Mouse (Mus musculus) hindbrain, postnatal 0 days (tissue): ENCODE data around the gene Apba1. TPM values are rescaled to one million over a fixed set of nuclear protein-coding genes. Genes with fewer than 3 reads are reported as not detected.

Experiments used
- ATAC-seq: fragments of 200-750 bp; cut with Nextera tagmentation; 2 replicates; pipeline ENCODE4 v1.8.0; 2017; ENCODE audit warnings: mild to moderate bottlenecking, moderate TSS enrichment, moderate library complexity
- DNase-seq: peaks from one replicate; pipeline ENCODE4 v3.0.0-alpha.2; 2015; ENCODE audit warnings: low spot score
- H3K27ac ChIP-seq: fragments of 300-500 bp; sonication (generic); 2 replicates; pipeline ENCODE4 v1.5.1; 2014; ENCODE audit warnings: mild to moderate bottlenecking
- H3K27me3 ChIP-seq: fragments of 300-500 bp; sonication (generic); 2 replicates; pipeline ENCODE4 v1.6.1; 2014; ENCODE audit warnings: low read length, mixed read lengths; ENCODE audit not compliant: insufficient read depth
- H3K36me3 ChIP-seq: fragments of 300-500 bp; sonication (generic); 2 replicates; pipeline ENCODE4 v1.6.1; 2014; ENCODE audit warnings: low read length, mixed read lengths; ENCODE audit not compliant: insufficient read depth
- H3K4me1 ChIP-seq: fragments of 300-500 bp; sonication (generic); 2 replicates; pipeline ENCODE4 v1.6.1; 2014; ENCODE audit warnings: antibody characterized with exemption, low read length, mixed read lengths; ENCODE audit not compliant: insufficient read depth
- H3K4me2 ChIP-seq: fragments of 300-500 bp; sonication (generic); 2 replicates; pipeline ENCODE4 v1.6.1; 2014; ENCODE audit warnings: low read depth, mild to moderate bottlenecking, low read length, moderate library complexity, mixed read lengths
- H3K4me3 ChIP-seq: fragments of 300-500 bp; sonication (generic); 2 replicates; pipeline ENCODE4 v1.5.1; 2014; ENCODE audit warnings: low read length
- H3K9ac ChIP-seq: fragments of 300-500 bp; sonication (generic); replicated peaks from 2 replicates; pipeline ENCODE4 v1.6.1; 2014; ENCODE audit warnings: mild to moderate bottlenecking, low read length, moderate library complexity, mixed read lengths
- H3K9me3 ChIP-seq: fragments of 300-500 bp; sonication (generic); 2 replicates; pipeline ENCODE4 v1.6.1; 2016; ENCODE audit warnings: low read length, mixed read lengths
- CTCF ChIP-seq: IDR thresholded peaks from 2 replicates; pipeline ENCODE4 v1.5.1; 2016; ENCODE audit warnings: antibody characterized with exemption, control low read depth, low read depth
- WGBS: fragments of 180-500 bp; shearing (Covaris S2); extraction: QIAGEN DNeasy Blood & Tissue Kit; methylation state at CpG from one replicate; pipeline ENCODE4 v1.1.7; 2014; 5-methylcytosine and 5-hydroxymethylcytosine counted together
- polyA plus RNA-seq: library from polyadenylated mRNA; unstranded; fragments of >200 nt; fragmentation: Nextera tagmentation; extraction: Ambion mirVana; gene quantifications from 2 replicates; pipeline ENCODE4 v1.2.1, GENCODE M21; 2015
- total RNA-seq: library from RNA; depleted of rRNA; stranded (reverse); fragments of >200 nt; gene quantifications from 2 replicates; pipeline ENCODE4 v1.2.3, GENCODE M21; 2014

Apba1 gene
- total and polyA plus RNA-seq, 2 experiments from 2014 or later: 15.5 to 173 TPM

DNA sequence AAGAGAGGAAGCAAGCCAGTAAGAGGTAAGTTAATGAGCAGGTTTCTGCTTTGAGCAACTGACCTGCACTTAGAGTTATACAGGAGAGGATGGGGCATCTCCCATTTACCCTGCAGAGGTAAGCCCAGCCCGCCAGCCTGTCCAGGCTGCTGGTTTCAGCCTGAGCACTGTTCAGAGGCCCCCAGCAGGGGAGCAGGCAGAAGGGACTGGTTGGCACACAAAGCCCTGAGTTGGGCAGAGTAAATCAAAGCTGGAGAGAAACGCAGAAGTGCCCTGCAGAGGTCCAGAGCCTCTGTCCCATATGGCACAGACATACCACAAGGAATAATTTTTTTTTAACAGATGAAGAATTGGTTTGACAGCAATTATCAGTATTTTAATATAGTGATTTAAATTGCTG is 5.4 kb downstream of the Apba1 start:
- Histone ChIP-seq H3K4me1 (peaks cover 22% of the 10 kb centered on the region), H3K9ac (no peak overlapping the region), H3K9me3 (no peaks in the 10 kb centered on the region), H3K4me3 (no peak overlapping the region), H3K27ac (peak overlapping the region; percentile 46; the same call in 1 of the 2 replicates), H3K4me2 (0 out of 2 replicates have a peak overlapping the region, but pooled peaks have one; percentile 8), H3K27me3 (no peaks in the 10 kb centered on the region), H3K36me3 (no peaks in the 10 kb centered on the region)
- peak; percentile 39 for DNase-seq
- TF ChIP-seq CTCF: no peak
- no peak for ATAC-seq
- 30% methylated on average over 2 of the region's 2 CpGs for WGBS

DNA sequence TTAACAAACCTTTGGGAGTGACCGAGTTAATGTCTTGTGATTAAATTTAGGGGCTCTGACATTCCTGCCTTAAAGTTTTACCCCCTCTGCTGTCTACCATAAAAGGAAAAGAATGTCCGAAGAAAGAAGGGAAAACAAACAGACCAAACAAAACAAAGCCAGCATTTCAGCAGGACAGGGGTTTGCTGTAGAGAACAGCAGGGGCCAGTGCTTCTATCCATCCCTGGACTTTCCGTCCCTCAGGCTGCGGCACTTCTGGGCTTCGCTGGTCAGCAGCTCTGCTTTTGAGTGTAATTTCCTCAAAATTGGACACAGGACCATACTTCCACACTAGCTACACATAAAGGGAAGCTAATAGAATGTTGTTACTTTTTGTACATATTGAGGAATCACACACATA is 10.2 kb downstream of the Apba1 start:
- Histone ChIP-seq H3K9me3 (no peaks in the 10 kb centered on the region), H3K27ac (no peak overlapping the region), H3K4me1 (peaks cover 20% of the 10 kb centered on the region), H3K36me3 (peaks cover 3% of the 10 kb centered on the region; the same call in 1 of the 2 replicates), H3K4me3 (no peak overlapping the region), H3K9ac (no peak overlapping the region), H3K4me2 (no peak overlapping the region), H3K27me3 (no peaks in the 10 kb centered on the region)
- 40% methylated on average over 5 of the region's 5 CpGs for WGBS
- no peak for DNase-seq
- TF ChIP-seq CTCF: no peak
- ATAC-seq: no peak

DNA sequence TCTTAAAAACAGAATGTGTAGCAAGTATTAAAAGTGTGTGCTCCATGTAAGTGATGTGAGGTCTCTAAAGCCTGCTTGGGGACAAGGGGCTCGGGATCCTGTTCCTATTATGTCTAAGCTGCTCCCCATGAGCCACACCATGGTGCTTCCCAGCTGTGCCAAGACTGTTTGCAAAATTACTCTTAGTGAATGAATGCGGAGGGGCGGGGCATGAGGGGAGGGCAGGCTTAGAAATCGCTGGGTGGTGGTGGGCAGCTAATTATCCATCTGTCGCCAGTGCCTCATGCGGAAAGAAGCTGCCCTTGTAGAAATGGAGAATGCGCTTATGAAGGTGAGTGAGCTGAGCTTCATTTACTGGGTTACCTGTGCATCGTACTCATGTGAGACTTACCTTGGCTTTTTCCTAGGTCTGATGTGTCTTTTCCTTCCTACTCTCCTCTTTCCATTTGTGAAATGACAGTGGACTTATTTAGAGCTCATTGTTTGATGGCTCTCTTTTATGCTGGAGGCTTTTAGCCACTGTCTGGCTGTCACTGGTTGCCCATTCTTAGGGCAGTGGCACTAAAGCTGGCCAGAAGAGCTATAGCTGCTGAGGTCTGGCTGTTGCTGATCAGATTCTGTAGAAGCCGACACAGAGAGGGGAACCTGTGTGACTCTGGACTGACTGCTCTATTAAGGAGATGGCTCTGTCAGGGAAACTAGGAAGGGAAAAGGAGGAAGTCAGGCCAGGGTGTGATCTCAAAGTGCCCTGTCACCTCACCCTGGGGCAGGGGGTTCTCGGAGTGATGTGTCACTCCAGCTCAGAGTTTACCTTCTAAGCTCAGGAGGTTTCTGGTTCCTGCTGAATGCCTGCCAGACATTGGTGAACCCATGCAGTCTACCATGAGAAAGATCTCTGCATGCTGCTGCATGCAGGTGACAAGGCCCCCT is 12.1 kb downstream of the Apba1 start:
- H3K9ac ChIP-seq: no peak overlapping the region
- DNase-seq: peak; percentile 73
- no peak overlapping the region for H3K4me3 ChIP-seq
- peak overlapping the region; percentile 65 for H3K27ac ChIP-seq
- peaks cover 9% of the 10 kb centered on the region; the same call in 1 of the 2 replicates for H3K4me1 ChIP-seq
- peak overlapping the region; percentile 19 for H3K4me2 ChIP-seq
- no peaks in the 10 kb centered on the region for H3K27me3 ChIP-seq
- H3K36me3 ChIP-seq: peaks cover 3% of the 10 kb centered on the region; the same call in 1 of the 2 replicates
- no peak for TF ChIP-seq CTCF
- peak; percentile 65 for ATAC-seq
- H3K9me3 ChIP-seq: no peaks in the 10 kb centered on the region
- 17% methylated on average over 10 of the region's 10 CpGs for WGBS

DNA sequence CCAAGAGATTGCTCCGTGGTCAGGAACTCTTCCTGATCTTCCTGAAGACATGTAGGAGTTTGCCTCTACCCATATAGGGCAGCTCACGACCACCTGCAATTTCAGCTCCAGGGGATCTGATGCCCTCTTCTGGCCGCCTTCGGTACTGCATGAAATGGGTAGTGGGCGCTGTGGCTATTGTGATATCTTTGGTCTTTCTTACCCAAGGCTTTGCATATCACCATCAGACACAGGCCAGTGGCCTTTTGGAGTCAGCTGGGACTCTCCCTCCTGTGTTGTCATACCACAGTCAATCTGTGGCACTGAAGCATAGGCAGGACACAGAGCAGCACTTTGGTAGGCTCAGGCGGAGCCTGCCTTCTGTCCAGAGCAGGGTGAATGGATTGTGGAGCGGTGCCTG is 13.3 kb downstream of the Apba1 start:
- H3K4me2 ChIP-seq: no peak overlapping the region
- H3K36me3 ChIP-seq: peaks cover 3% of the 10 kb centered on the region; the same call in 1 of the 2 replicates
- no peaks in the 10 kb centered on the region for H3K27me3 ChIP-seq
- H3K9me3 ChIP-seq: no peaks in the 10 kb centered on the region
- H3K4me1 ChIP-seq: peaks cover 9% of the 10 kb centered on the region; the same call in 1 of the 2 replicates
- no peak overlapping the region for H3K27ac ChIP-seq
- TF ChIP-seq CTCF: peak; percentile 60
- ATAC-seq (no peak), DNase-seq (no peak)
- 76% methylated on average over 7 of the region's 7 CpGs for WGBS
- H3K4me3 ChIP-seq: no peak overlapping the region
- no peak overlapping the region for H3K9ac ChIP-seq

DNA sequence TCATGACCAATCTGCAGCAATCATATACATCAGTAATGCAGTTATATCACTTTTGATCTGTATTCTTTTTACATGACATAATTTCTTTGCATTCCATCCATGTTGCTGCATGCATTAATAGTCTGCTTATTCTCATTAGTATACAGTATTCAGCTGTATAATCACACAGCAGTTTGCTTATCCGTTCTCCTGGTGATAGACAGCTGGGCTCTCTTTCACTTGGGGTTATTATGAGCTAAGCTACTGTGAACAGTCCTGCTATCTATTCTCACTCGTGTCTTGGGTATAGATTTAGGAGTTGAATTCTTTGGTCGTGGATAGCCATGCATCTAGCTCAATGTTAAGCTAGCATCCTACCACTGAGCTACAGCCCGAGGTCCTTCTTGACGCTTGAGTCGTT is 16.7 kb downstream of the Apba1 start:
- peaks cover 3% of the 10 kb centered on the region; the same call in 1 of the 2 replicates for H3K36me3 ChIP-seq
- H3K4me1 ChIP-seq: peaks cover 9% of the 10 kb centered on the region; the same call in 1 of the 2 replicates
- no peak for TF ChIP-seq CTCF
- H3K27me3 ChIP-seq: no peaks in the 10 kb centered on the region
- no peak overlapping the region for H3K4me2 ChIP-seq
- H3K4me3 ChIP-seq: no peak overlapping the region
- no peak overlapping the region for H3K9ac ChIP-seq
- DNase-seq: no peak
- no peaks in the 10 kb centered on the region for H3K9me3 ChIP-seq
- ATAC-seq: no peak
- no peak overlapping the region for H3K27ac ChIP-seq
- WGBS: 69% methylated on average over 6 of the region's 6 CpGs

DNA sequence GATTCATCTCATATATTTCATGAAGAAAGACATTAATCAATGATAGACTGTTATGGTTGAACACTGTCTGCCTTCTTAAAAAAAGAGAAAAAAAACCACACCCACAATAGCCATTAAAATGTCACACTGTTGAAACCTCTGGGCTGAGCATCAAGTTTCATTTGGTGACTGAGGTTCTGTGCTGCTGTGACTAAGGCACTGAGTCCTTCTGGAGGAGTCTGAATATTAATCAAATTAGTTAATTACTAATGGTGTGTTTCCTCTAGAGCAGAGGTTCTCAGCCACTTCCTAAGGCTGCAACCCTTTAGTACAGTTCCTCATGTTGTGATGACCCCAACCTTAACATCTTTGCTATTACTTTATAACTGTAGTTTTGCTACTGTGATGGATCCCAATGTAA is 20.4 kb downstream of the Apba1 start:
- no peaks in the 10 kb centered on the region for H3K36me3 ChIP-seq
- no peaks in the 10 kb centered on the region for H3K27me3 ChIP-seq
- H3K27ac ChIP-seq: no peak overlapping the region
- no peak overlapping the region for H3K4me2 ChIP-seq
- no peak overlapping the region for H3K9ac ChIP-seq
- peaks cover 5% of the 10 kb centered on the region; the same call in 1 of the 2 replicates for H3K4me1 ChIP-seq
- TF ChIP-seq CTCF: no peak
- DNase-seq (no peak), ATAC-seq (no peak)
- H3K4me3 ChIP-seq: no peak overlapping the region
- no peaks in the 10 kb centered on the region for H3K9me3 ChIP-seq

DNA sequence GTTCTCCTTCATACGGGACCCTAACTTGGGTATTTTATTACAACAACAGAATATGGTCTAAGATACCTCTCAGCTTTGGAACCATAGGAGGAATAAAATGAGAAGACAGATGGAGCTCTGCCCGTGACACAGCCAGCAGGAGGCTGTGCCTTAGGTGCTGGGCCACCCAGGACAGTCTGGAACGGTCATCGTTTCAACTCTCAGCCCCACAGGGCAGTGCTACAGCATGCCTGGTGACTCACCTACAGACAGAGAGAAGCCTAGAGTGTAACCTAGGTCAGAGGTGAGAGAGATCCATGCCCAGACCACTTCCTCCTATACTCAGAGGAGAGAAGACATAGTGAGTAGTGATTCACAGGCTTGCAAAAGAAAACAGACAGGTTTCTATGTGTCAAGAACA is 21.4 kb downstream of the Apba1 start:
- H3K4me3 ChIP-seq: no peak overlapping the region
- H3K4me1 ChIP-seq: peaks cover 5% of the 10 kb centered on the region; the same call in 1 of the 2 replicates
- H3K27ac ChIP-seq: no peak overlapping the region
- H3K36me3 ChIP-seq: no peaks in the 10 kb centered on the region
- H3K9me3 ChIP-seq: no peaks in the 10 kb centered on the region
- ATAC-seq (no peak), DNase-seq (no peak)
- H3K9ac ChIP-seq: no peak overlapping the region
- WGBS: 80% methylated on average over 4 of the region's 4 CpGs
- H3K4me2 ChIP-seq: no peak overlapping the region
- no peak for TF ChIP-seq CTCF
- no peaks in the 10 kb centered on the region for H3K27me3 ChIP-seq
